Mouse (Mus musculus) forebrain, postnatal 0 days (tissue): Measurements from ENCODE around the gene Siglece. TPM values are rescaled to one million over a fixed set of nuclear protein-coding genes. Genes with fewer than 3 reads are reported as not detected.

ENCODE experiments used
- ATAC-seq: fragments of 200-750 bp; cut with Nextera tagmentation; 2 replicates; pipeline ENCODE4 v1.8.0; 2017; ENCODE audit warnings: mild to moderate bottlenecking, moderate library complexity
- DNase-seq: peaks from one replicate; pipeline ENCODE4 v3.0.0-alpha.2; 2015
- H3K27ac ChIP-seq: fragments of 300-500 bp; sonication (generic); 2 replicates; pipeline ENCODE4 v1.5.1; 2014; ENCODE audit warnings: low read depth, mild to moderate bottlenecking, antibody characterized with exemption, low read length, moderate library complexity, mixed read lengths
- H3K27me3 ChIP-seq: fragments of 300-500 bp; sonication (generic); 2 replicates; pipeline ENCODE4 v1.6.1; 2014; ENCODE audit warnings: mild to moderate bottlenecking, low read length, mixed read lengths; ENCODE audit not compliant: insufficient read depth
- H3K36me3 ChIP-seq: fragments of 300-500 bp; sonication (generic); 2 replicates; pipeline ENCODE4 v1.6.1; 2014; ENCODE audit warnings: mild to moderate bottlenecking, moderate library complexity; ENCODE audit not compliant: insufficient read depth
- H3K4me1 ChIP-seq: fragments of 300-500 bp; sonication (generic); 2 replicates; pipeline ENCODE4 v1.6.1; 2014; ENCODE audit warnings: antibody characterized with exemption; ENCODE audit not compliant: insufficient read depth
- H3K4me2 ChIP-seq: fragments of 300-500 bp; sonication (generic); 2 replicates; pipeline ENCODE4 v1.6.1; 2014; ENCODE audit warnings: low read depth, mild to moderate bottlenecking, moderate library complexity
- H3K4me3 ChIP-seq: fragments of 300-500 bp; sonication (generic); 2 replicates; pipeline ENCODE4 v1.5.1; 2014; ENCODE audit warnings: low read depth, low read length, mixed read lengths
- H3K9ac ChIP-seq: fragments of 300-500 bp; sonication (generic); 2 replicates; pipeline ENCODE4 v1.6.1; 2014; ENCODE audit warnings: mild to moderate bottlenecking
- H3K9me3 ChIP-seq: fragments of 300-500 bp; sonication (generic); 2 replicates; pipeline ENCODE4 v1.6.1; 2016; ENCODE audit warnings: low read length
- CTCF ChIP-seq: sonication (generic); IDR thresholded peaks from 2 replicates; pipeline ENCODE4 v1.5.1; 2016; ENCODE audit warnings: antibody characterized with exemption, control low read depth, low read depth
- WGBS: fragments of 180-500 bp; shearing (Covaris S2); extraction: QIAGEN DNeasy Blood & Tissue Kit; methylation state at CpG from one replicate; pipeline ENCODE4 v1.1.7; 2014; 5-methylcytosine and 5-hydroxymethylcytosine counted together
- polyA plus RNA-seq: library from polyadenylated mRNA; unstranded; fragments of >200 nt; fragmentation: Nextera tagmentation; extraction: Ambion mirVana; gene quantifications from 2 replicates; pipeline ENCODE4 v1.2.1, GENCODE M21; 2015
- total RNA-seq: library from RNA; depleted of rRNA; stranded (reverse); fragments of >200 nt; gene quantifications from 2 replicates; pipeline ENCODE4 v1.2.3, GENCODE M21; 2014

Gene Siglece
- total and polyA plus RNA-seq, 2 experiments from 2014 or later, result 0.31 to 1.2 TPM

- TF ChIP-seq CTCF, result no peak
- ATAC-seq, result no peak
- no peak overlapping the region for H3K27ac ChIP-seq
- 78% methylated on average over 6 of the region's 6 CpGs for WGBS
- no peak for DNase-seq
- H3K9ac ChIP-seq, result no peak overlapping the region
- H3K27me3 ChIP-seq, result no peaks in the 10 kb centered on the region
- H3K9me3 ChIP-seq, result no peaks in the 10 kb centered on the region
- no peak overlapping the region for H3K4me3 ChIP-seq
- no peak overlapping the region for H3K4me2 ChIP-seq
- H3K36me3 ChIP-seq, result no peaks in the 10 kb centered on the region
- no peaks in the 10 kb centered on the region for H3K4me1 ChIP-seq
Measured at GRCm38 (mm10) chr7:43656232-43656631, 3.7 kb downstream of the Siglece start.

DNA sequence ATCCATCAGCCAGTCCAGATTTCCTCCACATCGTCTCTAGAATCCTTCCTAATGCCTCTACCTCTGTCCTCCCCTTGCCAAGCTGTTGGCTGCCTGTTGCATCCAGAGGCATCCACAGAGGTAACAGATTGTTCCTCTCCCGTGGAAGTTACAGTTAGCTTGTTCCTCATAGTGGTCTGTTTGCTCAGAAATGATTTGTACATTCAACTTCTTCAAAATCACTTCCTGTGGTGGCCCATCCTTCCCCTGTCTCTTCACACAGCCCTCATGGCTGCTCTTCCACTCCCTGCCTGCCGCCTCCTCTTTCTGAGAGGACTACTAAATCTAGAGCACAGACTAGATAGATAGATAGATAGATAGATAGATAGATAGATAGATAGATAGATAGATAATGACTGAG, 5.4 kb downstream of the Siglece start:
- 72% methylated on average over 3 of the region's 3 CpGs for WGBS
- H3K27ac ChIP-seq, result no peak overlapping the region
- no peak for TF ChIP-seq CTCF
- H3K4me3 ChIP-seq, result no peak overlapping the region
- no peaks in the 10 kb centered on the region for H3K36me3 ChIP-seq
- H3K27me3 ChIP-seq, result no peaks in the 10 kb centered on the region
- H3K4me1 ChIP-seq, result no peaks in the 10 kb centered on the region
- H3K4me2 ChIP-seq, result no peak overlapping the region
- no peak for ATAC-seq
- H3K9ac ChIP-seq, result no peak overlapping the region
- no peaks in the 10 kb centered on the region for H3K9me3 ChIP-seq
- DNase-seq, result no peak

DNA sequence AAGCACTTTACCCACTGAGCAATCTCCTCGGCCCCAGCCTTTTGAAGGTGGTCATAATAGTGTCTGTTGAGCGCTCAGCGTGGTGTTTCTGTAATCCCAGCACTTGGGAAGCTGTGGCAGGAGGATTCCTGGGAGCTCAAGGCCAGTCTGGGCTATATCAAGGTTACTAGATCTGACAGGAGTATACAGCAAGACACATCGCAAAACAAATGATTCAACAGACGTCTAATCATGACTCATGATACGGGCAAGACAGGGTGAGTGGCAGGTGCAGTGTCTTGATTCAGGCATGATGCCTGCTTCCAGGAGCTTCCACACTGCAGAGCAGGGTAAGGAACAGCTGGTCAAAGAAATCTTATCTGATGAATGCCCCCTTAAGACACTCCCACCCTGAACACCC, 7.3 kb downstream of the Siglece start:
- WGBS, result 94% methylated on average over 6 of the region's 6 CpGs
- no peak overlapping the region for H3K4me2 ChIP-seq
- H3K36me3 ChIP-seq, result no peaks in the 10 kb centered on the region
- no peak overlapping the region for H3K27ac ChIP-seq
- no peaks in the 10 kb centered on the region for H3K4me1 ChIP-seq
- ATAC-seq, result no peak
- no peaks in the 10 kb centered on the region for H3K27me3 ChIP-seq
- no peak overlapping the region for H3K4me3 ChIP-seq
- DNase-seq, result no peak
- no peak overlapping the region for H3K9ac ChIP-seq
- H3K9me3 ChIP-seq, result no peaks in the 10 kb centered on the region
- no peak for TF ChIP-seq CTCF

DNA sequence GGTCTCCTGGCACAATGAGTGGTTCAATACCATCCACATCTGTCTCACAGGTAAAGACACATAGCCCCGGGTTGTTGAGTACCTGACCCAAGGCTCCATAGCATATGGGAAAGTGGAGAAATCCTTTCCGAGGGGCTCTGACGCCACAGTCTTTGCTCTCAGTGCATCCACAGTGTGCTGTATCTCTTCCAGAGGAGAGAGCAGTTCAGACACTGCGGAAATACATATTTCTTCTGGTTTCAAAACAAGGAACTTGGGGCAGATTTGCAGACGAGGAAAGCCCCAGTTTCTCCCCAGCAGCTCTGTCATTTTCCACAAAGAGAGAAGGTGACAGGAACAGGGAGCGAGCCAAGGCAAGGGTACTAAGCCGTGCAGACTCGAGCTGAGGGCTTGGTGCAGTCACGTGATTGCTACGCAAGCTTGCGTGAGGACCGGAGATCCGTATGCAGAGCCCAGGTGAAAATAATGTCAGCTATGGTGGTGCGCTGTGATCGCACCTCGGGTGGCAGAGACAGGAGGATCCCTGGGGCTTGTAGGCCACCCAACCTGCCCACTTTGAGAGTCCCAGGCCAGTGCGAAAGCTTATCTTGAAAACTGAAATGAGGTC, 16.8 kb downstream of the Siglece start:
- Histone ChIP-seq H3K4me2 (no peak overlapping the region), H3K36me3 (no peaks in the 10 kb centered on the region), H3K4me1 (no peaks in the 10 kb centered on the region), H3K27me3 (no peaks in the 10 kb centered on the region), H3K9me3 (no peaks in the 10 kb centered on the region), H3K9ac (no peak overlapping the region), H3K4me3 (no peak overlapping the region), H3K27ac (no peak overlapping the region)
- 82% methylated on average over 17 of the region's 17 CpGs for WGBS
- no peak for TF ChIP-seq CTCF
- ATAC-seq, result no peak
- DNase-seq, result no peak

DNA sequence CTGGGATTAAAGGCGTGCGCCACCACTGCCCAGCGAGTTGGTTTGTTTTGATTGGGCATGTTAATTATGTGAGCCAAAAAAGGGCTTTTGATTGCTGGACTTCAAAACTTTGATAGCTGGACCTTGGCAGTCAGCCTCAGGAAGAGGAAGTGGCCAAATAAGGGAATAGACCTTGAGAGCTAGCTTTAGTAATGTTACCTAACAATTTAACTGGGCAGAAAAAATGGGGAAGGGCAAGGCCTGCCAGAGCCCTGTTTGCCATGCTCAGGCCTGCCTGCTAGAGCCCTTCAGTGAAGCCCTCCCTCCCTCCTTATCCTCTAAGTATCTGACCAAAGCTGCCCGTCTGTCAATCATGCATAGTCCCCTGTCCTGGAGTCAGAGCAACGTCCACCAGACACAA, 17.4 kb downstream of the Siglece start:
- no peak overlapping the region for H3K9ac ChIP-seq
- no peak for TF ChIP-seq CTCF
- H3K4me2 ChIP-seq, result no peak overlapping the region
- no peak for DNase-seq
- no peak overlapping the region for H3K27ac ChIP-seq
- no peaks in the 10 kb centered on the region for H3K4me1 ChIP-seq
- no peak overlapping the region for H3K4me3 ChIP-seq
- H3K36me3 ChIP-seq, result no peaks in the 10 kb centered on the region
- ATAC-seq, result no peak
- WGBS, result 77% methylated on average over 5 of the region's 5 CpGs
- H3K9me3 ChIP-seq, result no peaks in the 10 kb centered on the region
- no peaks in the 10 kb centered on the region for H3K27me3 ChIP-seq

- Histone ChIP-seq H3K4me3 (no peak overlapping the region), H3K9me3 (no peaks in the 10 kb centered on the region)
- WGBS, result 56% methylated on average over 1 of the region's 1 CpGs
Measured at GRCm38 (mm10) chr7:43637118-43637517, 22.8 kb downstream of the Siglece start.

GRCm38 (mm10) chr7:43636194-43636593, 23.8 kb downstream of the Siglece start:
- no peak overlapping the region for H3K4me3 ChIP-seq
- no peaks in the 10 kb centered on the region for H3K9me3 ChIP-seq
- no peak for TF ChIP-seq CTCF
- ATAC-seq (no peak), DNase-seq (no peak)
- H3K4me1 ChIP-seq, result no peaks in the 10 kb centered on the region
- no peak overlapping the region for H3K4me2 ChIP-seq
- H3K27me3 ChIP-seq, result no peaks in the 10 kb centered on the region
- H3K27ac ChIP-seq, result no peak overlapping the region
- no peaks in the 10 kb centered on the region for H3K36me3 ChIP-seq
- WGBS, result 71% methylated on average over 2 of the region's 2 CpGs
- H3K9ac ChIP-seq, result no peak overlapping the region

More at GRCm38 (mm10) chr7:43637118-43637517, 22.8 kb downstream of the Siglece start:
- H3K27me3 ChIP-seq, result no peaks in the 10 kb centered on the region
- H3K4me2 ChIP-seq, result no peak overlapping the region
- no peaks in the 10 kb centered on the region for H3K4me1 ChIP-seq
- no peak overlapping the region for H3K27ac ChIP-seq
- DNase-seq, result no peak
- no peak for ATAC-seq
- no peaks in the 10 kb centered on the region for H3K36me3 ChIP-seq
- no peak overlapping the region for H3K9ac ChIP-seq
- TF ChIP-seq CTCF, result no peak
